Comparison of ENCODE assay signal across 9 mouse cellular contexts in the genomic region with DNA sequence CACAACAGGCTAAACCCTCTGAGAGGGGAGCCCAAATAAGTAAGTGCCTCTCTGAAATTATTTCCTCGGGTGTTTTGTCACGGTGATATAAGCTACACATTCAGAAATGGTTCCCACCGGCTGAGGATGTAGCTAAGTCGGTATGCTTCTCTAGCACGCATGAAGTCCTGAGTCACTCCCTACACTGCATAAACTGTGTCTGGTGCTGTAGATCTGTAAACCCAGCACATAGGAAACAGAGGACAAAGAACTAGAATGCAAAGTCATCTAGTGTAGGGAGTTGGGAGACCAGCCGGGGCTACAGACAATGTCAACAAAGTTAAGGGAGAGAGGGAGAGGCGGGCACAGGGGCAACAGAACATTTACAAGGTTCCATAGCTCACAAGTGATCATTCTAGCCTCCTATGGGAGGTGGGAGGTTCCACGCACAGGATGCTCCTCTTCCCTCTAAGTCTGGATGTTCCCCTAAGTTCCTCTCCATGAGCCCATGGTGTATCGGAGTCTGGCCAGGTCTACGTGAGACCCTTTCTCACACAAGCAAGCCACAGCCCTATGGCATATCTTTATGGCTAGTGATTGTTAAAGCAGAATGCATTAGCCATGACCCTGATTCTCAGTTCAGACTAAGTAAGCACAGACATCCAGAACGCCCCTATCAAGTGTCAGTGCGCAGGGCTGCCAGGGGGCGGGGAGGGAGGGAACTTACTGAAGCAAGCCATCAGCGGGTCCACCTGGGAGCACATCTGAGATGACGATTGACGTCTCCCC.
DNase-seq lines count a peak whose midpoint lies in the region; ATAC-seq lines count a peak whose summit lies in the region.
"Had no signal": no experiment of that assay in that cellular context is flagged by ENCODE, and none has a peak within 500 bp of the region (broad histone marks: within the 10 kb centered on the region; RNA-seq: fewer than 3 reads in every experiment).

No protein-coding gene starts in this region.

- peak overlapping the region; percentile 61 for H3K4me2 ChIP-seq in kidney, embryonic 15.5 days
- peak overlapping the region; percentile 39 for H3K4me2 ChIP-seq in forebrain, embryonic 14.5 days (ENCODE audit: low read length)
- H3K4me2 ChIP-seq in intestine, embryonic 16.5 days (ENCODE audit: low read depth, low read length) = peak overlapping the region; percentile 46
- peak overlapping the region; percentile 59 for H3K4me2 ChIP-seq in neural tube, embryonic 13.5 days

- peaks cover 31% of the 10 kb centered on the region for H3K4me1 ChIP-seq in kidney, embryonic 15.5 days
- H3K4me1 ChIP-seq in forebrain, embryonic 14.5 days (ENCODE audit: control insufficient read depth, insufficient read depth, low read length) = no peaks in the 10 kb centered on the region; the same call in 1 of the 2 replicates
- peaks cover 6% of the 10 kb centered on the region; the same call in 1 of the 2 replicates for H3K4me1 ChIP-seq in intestine, embryonic 16.5 days (ENCODE audit: control insufficient read depth, insufficient read depth, low read length)
- H3K4me1 ChIP-seq in neural tube, embryonic 13.5 days (replicated peaks) = peaks cover 23% of the 10 kb centered on the region

- H3K9me3 ChIP-seq in kidney, embryonic 15.5 days (replicated peaks) = peaks cover 3% of the 10 kb centered on the region; the same call in 1 of the 2 replicates
- H3K9me3 ChIP-seq in forebrain, embryonic 14.5 days (replicated peaks; ENCODE audit: control insufficient read depth, low read length) = no peaks in the 10 kb centered on the region
- H3K9me3 ChIP-seq in intestine, embryonic 16.5 days (ENCODE audit: control insufficient read depth, low read length) = no peaks in the 10 kb centered on the region
- H3K9me3 ChIP-seq in neural tube, embryonic 13.5 days = no peaks in the 10 kb centered on the region

- no peaks in the 10 kb centered on the region for H3K27me3 ChIP-seq in kidney, embryonic 15.5 days
- no peaks in the 10 kb centered on the region for H3K27me3 ChIP-seq in forebrain, embryonic 14.5 days (replicated peaks; ENCODE audit: control insufficient read depth, insufficient read depth, low read length)
- H3K27me3 ChIP-seq in intestine, embryonic 16.5 days (replicated peaks; ENCODE audit: control insufficient read depth, insufficient read depth, low read length) = no peaks in the 10 kb centered on the region
- no peaks in the 10 kb centered on the region for H3K27me3 ChIP-seq in neural tube, embryonic 13.5 days

- WGBS in kidney, embryonic 15.5 days = 38% methylated on average over 16 of the region's 16 CpGs
- WGBS in forebrain, embryonic 14.5 days = 84% methylated on average over 16 of the region's 16 CpGs
- 59% methylated on average over 16 of the region's 16 CpGs for WGBS in intestine, embryonic 16.5 days
- 58% methylated on average over 16 of the region's 16 CpGs for WGBS in neural tube, embryonic 13.5 days

- no peak for DNase-seq in kidney, adult 9 months
- no peak for DNase-seq in forebrain, embryonic 14.5 days (ENCODE audit: low spot score)
- DNase-seq in adrenal gland, adult 18-20 months (ENCODE audit: low spot score in 2 of 2) = no peak
- DNase-seq in spleen, postnatal 4 days (ENCODE audit: low spot score in 2 of 2) = no peak
- DNase-seq in thymus, postnatal 0 days (ENCODE audit: low spot score) = no peak
- DNase-seq: cerebellum, postnatal 36 days had no signal

- peak overlapping the region; percentile 51; the same call in 1 of the 2 replicates for H3K27ac ChIP-seq in kidney, embryonic 15.5 days
- no peak overlapping the region for H3K27ac ChIP-seq in forebrain, embryonic 14.5 days (ENCODE audit: low read depth, low read length)
- no peak overlapping the region for H3K27ac ChIP-seq in intestine, embryonic 16.5 days (ENCODE audit: low read length)
- peak overlapping the region; percentile 43 for H3K27ac ChIP-seq in neural tube, embryonic 13.5 days (replicated peaks)

- no peak overlapping the region for H3K9ac ChIP-seq in kidney, embryonic 15.5 days
- H3K9ac ChIP-seq in forebrain, embryonic 14.5 days (ENCODE audit: low read length) = no peak overlapping the region
- peak overlapping the region; percentile 46 for H3K9ac ChIP-seq in intestine, embryonic 16.5 days (ENCODE audit: low read depth, low read length)
- H3K9ac ChIP-seq in neural tube, embryonic 13.5 days = peak overlapping the region; percentile 68

- peak overlapping the region; percentile 35 for H3K4me3 ChIP-seq in kidney, embryonic 15.5 days (replicated peaks)
- H3K4me3 ChIP-seq in forebrain, embryonic 14.5 days (ENCODE audit: low read depth, low read length) = peak overlapping the region; percentile 18
- peak overlapping the region; percentile 10; the same call in 1 of the 2 replicates for H3K4me3 ChIP-seq in intestine, embryonic 16.5 days (ENCODE audit: low read length)
- H3K4me3 ChIP-seq in neural tube, embryonic 13.5 days = peak overlapping the region; percentile 39

- peak; percentile 67 for ATAC-seq in kidney, embryonic 15.5 days (replicated peaks; ENCODE audit: low FRiP score)
- no peak for ATAC-seq in forebrain, embryonic 14.5 days
- ATAC-seq in intestine, embryonic 16.5 days = no peak; the same call in 1 of the 2 replicates
- ATAC-seq in neural tube, embryonic 13.5 days (ENCODE audit: low read depth) = peak; percentile 67

- peaks cover 35% of the 10 kb centered on the region for H3K36me3 ChIP-seq in kidney, embryonic 15.5 days
- H3K36me3 ChIP-seq in forebrain, embryonic 14.5 days (ENCODE audit: control insufficient read depth, insufficient read depth, low read length) = peaks cover 12% of the 10 kb centered on the region
- H3K36me3 ChIP-seq in intestine, embryonic 16.5 days (ENCODE audit: control insufficient read depth, insufficient read depth, low read length) = peaks cover 10% of the 10 kb centered on the region
- H3K36me3 ChIP-seq in neural tube, embryonic 13.5 days = peaks cover 29% of the 10 kb centered on the region

Comparison
In these comparisons a context has a peak if more than half of its experiments do, and no peak if none do; other contexts are left out.
1. ATAC-seq: peak in kidney, embryonic 15.5 days (single experiment) and neural tube, embryonic 13.5 days (single experiment); none in forebrain, embryonic 14.5 days (single experiment) and intestine, embryonic 16.5 days (single experiment).
2. H3K27ac ChIP-seq: peak in kidney, embryonic 15.5 days (single experiment) and neural tube, embryonic 13.5 days (single experiment); none in forebrain, embryonic 14.5 days (single experiment) and intestine, embryonic 16.5 days (single experiment).
3. H3K9ac ChIP-seq: peak in intestine, embryonic 16.5 days (single experiment) and neural tube, embryonic 13.5 days (single experiment); none in kidney, embryonic 15.5 days (single experiment) and forebrain, embryonic 14.5 days (single experiment).
4. Peak in every context shown above with its lines, with median percentiles within 50 percentile points of each other: H3K4me2 ChIP-seq and H3K4me3 ChIP-seq.